Mouse (Mus musculus) neural tube, embryonic 13.5 days (tissue): Measurements from ENCODE around the gene Insig2. TPM values are rescaled to one million over a fixed set of nuclear protein-coding genes. Genes with fewer than 3 reads are reported as not detected.

ENCODE experiments used
- ATAC-seq: fragments of 200-750 bp; cut with Nextera tagmentation; 2 replicates; pipeline ENCODE4 v1.8.0; 2017; ENCODE audit warnings: low read depth, mild to moderate bottlenecking, moderate TSS enrichment, moderate library complexity
- H3K27ac ChIP-seq: fragments of 300-500 bp; sonication (generic); replicated peaks from 2 replicates; pipeline ENCODE4 v1.5.1; 2015; ENCODE audit warnings: moderate library complexity, mild to moderate bottlenecking, inconsistent platforms
- H3K27me3 ChIP-seq: fragments of 300-500 bp; sonication (generic); 2 replicates; pipeline ENCODE4 v1.6.1; 2015; ENCODE audit warnings: mild to moderate bottlenecking, inconsistent platforms
- H3K36me3 ChIP-seq: fragments of 300-500 bp; sonication (generic); 2 replicates; pipeline ENCODE4 v1.6.1; 2015; ENCODE audit warnings: mild to moderate bottlenecking, inconsistent platforms
- H3K4me1 ChIP-seq: fragments of 300-500 bp; sonication (generic); replicated peaks from 2 replicates; pipeline ENCODE4 v1.6.1; 2015; ENCODE audit warnings: inconsistent platforms
- H3K4me2 ChIP-seq: fragments of 300-500 bp; sonication (generic); 2 replicates; pipeline ENCODE4 v1.6.1; 2015; ENCODE audit warnings: inconsistent platforms, mild to moderate bottlenecking, moderate library complexity
- H3K4me3 ChIP-seq: fragments of 300-500 bp; sonication (generic); 2 replicates; pipeline ENCODE4 v1.5.1; 2015; ENCODE audit warnings: mild to moderate bottlenecking, inconsistent platforms
- H3K9ac ChIP-seq: fragments of 300-500 bp; sonication (generic); 2 replicates; pipeline ENCODE4 v1.6.1; 2015; ENCODE audit warnings: moderate library complexity, mild to moderate bottlenecking, inconsistent platforms
- H3K9me3 ChIP-seq: fragments of 300-500 bp; sonication (generic); 2 replicates; pipeline ENCODE4 v1.6.1; 2016; ENCODE audit warnings: inconsistent platforms
- WGBS: fragments of 180-500 bp; shearing (Covaris S2); methylation state at CpG from one replicate; pipeline ENCODE4 v1.1.7; 2015; 5-methylcytosine and 5-hydroxymethylcytosine counted together
- polyA plus RNA-seq: library from polyadenylated mRNA; unstranded; fragments of >200 nt; fragmentation: Nextera tagmentation; extraction: Ambion mirVana; gene quantifications from 2 replicates; pipeline ENCODE4 v1.2.1, GENCODE M21; 2015

Gene Insig2
- polyA plus RNA-seq, 1 experiment from 2014 or later: 42.4 TPM

GRCm38 (mm10) chr1:121260171-121260741 is 72.1 kb downstream of the Insig2 start:
- Histone ChIP-seq H3K27ac (no peak overlapping the region), H3K4me2 (no peak overlapping the region), H3K36me3 (no peaks in the 10 kb centered on the region), H3K9ac (no peak overlapping the region), H3K27me3 (no peaks in the 10 kb centered on the region), H3K9me3 (no peaks in the 10 kb centered on the region), H3K4me3 (no peak overlapping the region), H3K4me1 (no peaks in the 10 kb centered on the region)
- 58% methylated on average over 9 of the region's 9 CpGs for WGBS
- no peak for ATAC-seq

Other genes with a start within 250 kb of the Insig2 start
- 9.3 and 11.6 TPM in 2 replicates for gene Ccdc93, start 98.5 kb upstream of the Insig2 start, polyA plus RNA-seq
- 0.13 and 0.50 TPM in 2 replicates for gene Htr5b, start 195.9 kb upstream of the Insig2 start, polyA plus RNA-seq
- 37.4 and 42.5 TPM in 2 replicates for gene Ddx18, start 235.4 kb upstream of the Insig2 start, polyA plus RNA-seq